Mouse (Mus musculus) heart, embryonic 12.5 days (tissue): ENCODE data around the gene Itga2. TPM values are rescaled to one million over a fixed set of nuclear protein-coding genes. Genes with fewer than 3 reads are reported as not detected.

ENCODE experiments used
- ATAC-seq: fragments of 200-750 bp; cut with Nextera tagmentation; 2 replicates; pipeline ENCODE4 v1.8.0; 2017; ENCODE audit warnings: moderate TSS enrichment, moderate library complexity; ENCODE audit not compliant: insufficient number of reproducible peaks, low FRiP score
- H3K27ac ChIP-seq: fragments of 300-500 bp; sonication (generic); 2 replicates; pipeline ENCODE4 v1.5.1; 2016; ENCODE audit warnings: mild to moderate bottlenecking, moderate library complexity; ENCODE audit not compliant: poor library complexity, severe bottlenecking
- H3K27me3 ChIP-seq: fragments of 300-500 bp; sonication (generic); replicated peaks from 2 replicates; pipeline ENCODE4 v1.6.1; 2016; ENCODE audit warnings: mild to moderate bottlenecking, moderate library complexity
- H3K36me3 ChIP-seq: fragments of 300-500 bp; sonication (generic); 2 replicates; pipeline ENCODE4 v1.6.1; 2016; ENCODE audit warnings: mild to moderate bottlenecking, moderate library complexity
- H3K4me1 ChIP-seq: fragments of 300-500 bp; sonication (generic); replicated peaks from 2 replicates; pipeline ENCODE4 v1.6.1; 2016; ENCODE audit warnings: mild to moderate bottlenecking
- H3K4me2 ChIP-seq: fragments of 300-500 bp; sonication (generic); 2 replicates; pipeline ENCODE4 v1.6.1; 2016; ENCODE audit warnings: mild to moderate bottlenecking, moderate library complexity
- H3K4me3 ChIP-seq: fragments of 300-500 bp; sonication (generic); 2 replicates; pipeline ENCODE4 v1.5.1; 2016; ENCODE audit warnings: mild to moderate bottlenecking
- H3K9ac ChIP-seq: fragments of 300-500 bp; sonication (generic); 2 replicates; pipeline ENCODE4 v1.6.1; 2016; ENCODE audit warnings: mild to moderate bottlenecking, moderate library complexity
- H3K9me3 ChIP-seq: fragments of 300-500 bp; sonication (generic); replicated peaks from 2 replicates; pipeline ENCODE4 v1.6.1; 2016; ENCODE audit warnings: mild to moderate bottlenecking, moderate library complexity
- WGBS: fragments of 180-500 bp; shearing (Covaris S2); methylation state at CpG from one replicate; pipeline ENCODE4 v1.1.7; 2016; 5-methylcytosine and 5-hydroxymethylcytosine counted together
- polyA plus RNA-seq: library from polyadenylated mRNA; unstranded; fragments of >200 nt; fragmentation: Nextera tagmentation; extraction: Ambion mirVana; gene quantifications from 2 replicates; pipeline ENCODE4 v1.2.1, GENCODE M21; 2016

Gene Itga2
- polyA plus RNA-seq, 1 experiment from 2014 or later: 2.6 TPM

GRCm38 (mm10) chr13:114914963-114915362 is 16.9 kb downstream of the Itga2 start:
- H3K27ac ChIP-seq: no peak overlapping the region
- H3K4me2 ChIP-seq: no peak overlapping the region
- H3K9ac ChIP-seq: no peak overlapping the region
- peaks cover 7% of the 10 kb centered on the region for H3K4me1 ChIP-seq
- no peak for ATAC-seq
- peaks cover 1% of the 10 kb centered on the region; the same call in 1 of the 2 replicates for H3K9me3 ChIP-seq
- 0 out of 2 replicates have a peak, but pooled peaks cover 2% of the 10 kb centered on the region for H3K36me3 ChIP-seq
- H3K27me3 ChIP-seq: no peaks in the 10 kb centered on the region
- WGBS: 74% methylated on average over 4 of the region's 4 CpGs
- H3K4me3 ChIP-seq: no peak overlapping the region

- H3K4me2 ChIP-seq: no peak overlapping the region
- no peak overlapping the region for H3K27ac ChIP-seq
- H3K9ac ChIP-seq: no peak overlapping the region
- H3K4me1 ChIP-seq: peaks cover 7% of the 10 kb centered on the region
- no peak for ATAC-seq
- no peaks in the 10 kb centered on the region; the same call in 1 of the 2 replicates for H3K9me3 ChIP-seq
- WGBS: 77% methylated on average over 4 of the region's 4 CpGs
- no peaks in the 10 kb centered on the region for H3K36me3 ChIP-seq
- no peak overlapping the region for H3K4me3 ChIP-seq
- no peaks in the 10 kb centered on the region for H3K27me3 ChIP-seq
These were observed 17.3 kb downstream of the Itga2 start for GRCm38 (mm10) chr13:114914559-114914958.

- H3K27me3 ChIP-seq: no peaks in the 10 kb centered on the region
- no peaks in the 10 kb centered on the region for H3K4me1 ChIP-seq
- H3K9ac ChIP-seq: no peak overlapping the region
- H3K9me3 ChIP-seq: no peaks in the 10 kb centered on the region
- no peak for ATAC-seq
- H3K36me3 ChIP-seq: no peaks in the 10 kb centered on the region
- no peak overlapping the region for H3K27ac ChIP-seq
- no peak overlapping the region for H3K4me2 ChIP-seq
- no peak overlapping the region for H3K4me3 ChIP-seq
- 75% methylated on average over 9 of the region's 9 CpGs for WGBS
These were observed 21.3 kb downstream of the Itga2 start for GRCm38 (mm10) chr13:114910629-114911028.

GRCm38 (mm10) chr13:114909514-114909913 is 22.4 kb downstream of the Itga2 start:
- Histone ChIP-seq H3K4me3 (no peak overlapping the region), H3K27me3 (no peaks in the 10 kb centered on the region), H3K9ac (no peak overlapping the region), H3K4me1 (no peaks in the 10 kb centered on the region), H3K4me2 (no peak overlapping the region), H3K36me3 (no peaks in the 10 kb centered on the region), H3K27ac (no peak overlapping the region), H3K9me3 (no peaks in the 10 kb centered on the region)
- no peak for ATAC-seq
- WGBS: 88% methylated on average over 5 of the region's 5 CpGs

DNA sequence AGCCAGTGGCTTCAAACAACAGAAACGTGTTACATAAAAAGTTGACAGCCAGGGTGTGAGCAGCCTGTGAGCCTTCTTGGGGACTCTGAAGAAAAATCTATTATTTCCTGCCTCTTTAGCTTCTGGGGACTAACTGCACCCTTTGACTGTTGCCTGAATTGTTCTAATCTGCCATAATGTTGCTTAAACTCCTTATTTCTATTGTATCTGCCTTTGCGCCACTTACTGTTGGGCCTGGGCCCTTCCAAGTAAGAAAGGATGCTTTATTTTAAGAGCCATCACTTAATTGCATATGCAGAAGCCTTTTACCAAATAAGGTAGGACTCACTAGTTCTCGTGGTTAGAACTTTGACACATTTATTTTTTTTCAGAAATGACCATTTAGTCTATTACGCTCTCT is 24.0 kb downstream of the Itga2 start:
- H3K9me3 ChIP-seq: no peaks in the 10 kb centered on the region
- ATAC-seq: no peak
- no peak overlapping the region for H3K9ac ChIP-seq
- H3K36me3 ChIP-seq: no peaks in the 10 kb centered on the region
- H3K4me2 ChIP-seq: no peak overlapping the region
- H3K4me3 ChIP-seq: no peak overlapping the region
- H3K27me3 ChIP-seq: no peaks in the 10 kb centered on the region
- H3K4me1 ChIP-seq: no peaks in the 10 kb centered on the region
- 81% methylated on average over 4 of the region's 4 CpGs for WGBS
- H3K27ac ChIP-seq: no peak overlapping the region

- peak overlapping the region; percentile 34 for H3K27ac ChIP-seq
- H3K4me2 ChIP-seq: no peak overlapping the region
- H3K36me3 ChIP-seq: no peaks in the 10 kb centered on the region
- H3K9ac ChIP-seq: no peak overlapping the region
- peaks cover 13% of the 10 kb centered on the region; the same call in 1 of the 2 replicates for H3K4me1 ChIP-seq
- H3K4me3 ChIP-seq: no peak overlapping the region
- H3K27me3 ChIP-seq: no peaks in the 10 kb centered on the region
- WGBS: 63% methylated on average over 10 of the region's 10 CpGs
- H3K9me3 ChIP-seq: no peaks in the 10 kb centered on the region
- ATAC-seq: peak; percentile 76
These were observed 35.0 kb downstream of the Itga2 start for GRCm38 (mm10) chr13:114896751-114897386.

GRCm38 (mm10) chr13:114895896-114896295 is 36.0 kb downstream of the Itga2 start:
- Histone ChIP-seq H3K27me3 (no peaks in the 10 kb centered on the region), H3K4me2 (no peak overlapping the region), H3K9ac (no peak overlapping the region), H3K4me3 (no peak overlapping the region), H3K4me1 (peaks cover 13% of the 10 kb centered on the region; the same call in 1 of the 2 replicates), H3K36me3 (no peaks in the 10 kb centered on the region), H3K9me3 (no peaks in the 10 kb centered on the region), H3K27ac (no peak overlapping the region)
- ATAC-seq: no peak
- 52% methylated on average over 7 of the region's 7 CpGs for WGBS

DNA sequence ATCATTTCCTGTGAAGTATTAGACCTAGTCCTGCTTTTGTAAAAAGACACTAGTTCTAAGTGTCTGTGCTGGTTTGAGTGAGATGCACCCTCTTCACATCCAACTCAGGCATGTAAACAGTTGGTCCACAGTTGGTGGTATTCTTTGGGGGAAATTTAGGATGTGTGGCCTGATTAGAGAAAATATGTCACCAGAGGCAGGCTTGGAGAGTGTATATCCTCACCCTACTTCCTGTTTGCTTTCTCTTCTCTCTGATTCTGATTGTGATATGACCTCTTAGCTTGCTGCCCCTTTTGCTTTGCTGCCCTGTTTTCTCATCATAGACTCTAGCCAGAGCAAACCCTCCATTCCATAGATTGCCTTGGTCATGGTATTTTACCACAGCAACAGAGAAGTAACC is 37.2 kb downstream of the Itga2 start:
- Histone ChIP-seq H3K36me3 (no peaks in the 10 kb centered on the region), H3K9me3 (no peaks in the 10 kb centered on the region)
- ATAC-seq: no peak

GRCm38 (mm10) chr13:114891655-114892054 is 40.2 kb downstream of the Itga2 start:
- ATAC-seq: peak; percentile 68
- Histone ChIP-seq H3K4me1 (peaks cover 9% of the 10 kb centered on the region), H3K36me3 (no peaks in the 10 kb centered on the region), H3K4me3 (no peak overlapping the region), H3K27ac (peak overlapping the region; percentile 70), H3K9ac (no peak overlapping the region), H3K27me3 (no peaks in the 10 kb centered on the region), H3K9me3 (no peaks in the 10 kb centered on the region), H3K4me2 (no peak overlapping the region)
- WGBS: 37% methylated on average over 6 of the region's 6 CpGs

More for the DNA sequence above, 37.2 kb downstream of the Itga2 start:
- H3K4me1 ChIP-seq: peaks cover 13% of the 10 kb centered on the region; the same call in 1 of the 2 replicates
- no peak overlapping the region for H3K4me2 ChIP-seq
- no peak overlapping the region for H3K9ac ChIP-seq
- no peak overlapping the region for H3K4me3 ChIP-seq
- no peaks in the 10 kb centered on the region for H3K27me3 ChIP-seq
- no peak overlapping the region for H3K27ac ChIP-seq

DNA sequence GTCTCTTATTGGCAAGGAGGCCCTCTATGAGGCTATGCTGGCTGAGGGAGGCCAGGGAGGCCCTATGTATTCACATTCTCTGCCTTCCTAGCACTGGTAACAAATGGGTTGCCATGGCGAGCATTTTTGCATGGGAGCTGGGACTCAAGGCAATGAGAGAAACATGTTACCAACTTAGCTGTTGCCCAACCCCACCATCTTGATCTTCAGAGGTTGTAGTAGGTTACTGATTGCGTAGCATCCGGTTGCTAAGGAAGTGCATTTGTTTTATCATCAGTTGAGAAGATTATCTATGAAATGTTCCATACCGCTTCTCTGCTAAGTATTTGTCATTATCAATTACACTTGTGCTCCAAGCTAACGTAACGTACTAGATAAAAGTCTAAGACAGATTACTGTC is 44.2 kb downstream of the Itga2 start:
- H3K27me3 ChIP-seq: no peaks in the 10 kb centered on the region
- H3K36me3 ChIP-seq: no peaks in the 10 kb centered on the region
- no peak overlapping the region for H3K27ac ChIP-seq
- H3K4me3 ChIP-seq: no peak overlapping the region
- H3K4me1 ChIP-seq: peaks cover 12% of the 10 kb centered on the region
- H3K9ac ChIP-seq: no peak overlapping the region
- no peaks in the 10 kb centered on the region for H3K9me3 ChIP-seq
- 64% methylated on average over 6 of the region's 6 CpGs for WGBS
- no peak for ATAC-seq
- H3K4me2 ChIP-seq: no peak overlapping the region

DNA sequence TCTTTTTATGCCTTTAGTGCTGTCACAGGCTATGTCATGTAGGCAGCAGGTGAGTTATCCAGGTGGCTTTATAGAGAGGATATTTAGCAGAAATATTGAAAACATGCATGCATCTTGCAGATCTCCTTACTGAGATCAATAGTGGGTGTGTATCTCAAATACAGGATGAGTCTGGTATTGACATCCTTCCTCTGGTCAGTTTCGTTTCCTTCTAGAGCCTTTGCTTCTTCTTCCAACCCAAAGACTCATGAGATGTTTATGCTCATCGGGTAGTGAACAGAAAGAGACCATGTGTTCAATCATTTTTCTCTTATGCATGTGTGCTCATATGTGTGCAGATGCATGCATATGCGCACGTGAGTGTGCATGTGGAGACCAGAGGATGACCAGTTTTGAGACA is 44.6 kb downstream of the Itga2 start:
- Histone ChIP-seq H3K36me3 (no peaks in the 10 kb centered on the region), H3K9me3 (no peaks in the 10 kb centered on the region), H3K4me3 (no peak overlapping the region), H3K27me3 (no peaks in the 10 kb centered on the region), H3K9ac (no peak overlapping the region), H3K4me1 (peaks cover 10% of the 10 kb centered on the region), H3K4me2 (no peak overlapping the region), H3K27ac (no peak overlapping the region)
- 74% methylated on average over 4 of the region's 4 CpGs for WGBS
- ATAC-seq: no peak

- Histone ChIP-seq H3K27ac (no peak overlapping the region), H3K9ac (no peak overlapping the region), H3K27me3 (no peaks in the 10 kb centered on the region), H3K4me1 (peaks cover 8% of the 10 kb centered on the region), H3K9me3 (no peaks in the 10 kb centered on the region), H3K4me2 (no peak overlapping the region), H3K36me3 (no peaks in the 10 kb centered on the region), H3K4me3 (no peak overlapping the region)
- no peak for ATAC-seq
- 53% methylated on average over 9 of the region's 9 CpGs for WGBS
These were observed 46.7 kb downstream of the Itga2 start for GRCm38 (mm10) chr13:114885171-114885570.
